Mouse (Mus musculus) embryonic fibroblast, embryonic 13.5 days (primary cell): ENCODE data around the gene Hipk4.

ENCODE experiments used
- CTCF ChIP-seq: IDR thresholded peaks from 2 replicates; pipeline ENCODE4 v1.5.1; 2011; ENCODE audit warnings: mild to moderate bottlenecking, control low read depth, low read length, moderate library complexity, borderline replicate concordance; ENCODE audit not compliant: insufficient read depth
- POLR2A ChIP-seq: IDR thresholded peaks from 2 replicates; pipeline ENCODE4 v1.6.1; 2011; ENCODE audit warnings: low read depth, mild to moderate bottlenecking, control low read depth, low read length, moderate library complexity

GRCm38 (mm10) chr7:27490227-27490542 is 32.9 kb upstream of the Hipk4 start:
- TF ChIP-seq CTCF (no peak), POLR2A (no peak)
